Mouse (Mus musculus): Measurements from ENCODE around the gene Mettl27. TPM values are rescaled to one million over a fixed set of nuclear protein-coding genes. Genes with fewer than 3 reads are reported as not detected.

Gene Mettl27
- polyA plus RNA-seq (2016; fragmentation: Nextera tagmentation; extraction: Ambion mirVana) = 9.6 and 12.8 TPM in 2 replicates

- DNase-seq (ENCODE audit: low spot score) = peak; percentile 89
- Histone ChIP-seq H3K4me3 (peak within 1 kb of the TSS; percentile 57), H3K27ac (replicated peaks) (peak within 1 kb of the TSS; percentile 81), H3K36me3 (peaks cover 10% of the 10 kb centered on the region; the same call in 1 of the 2 replicates), H3K27me3 (ENCODE audit: low read depth, poor library complexity, severe bottlenecking) (no peaks in the 10 kb centered on the region), H3K9me3 (replicated peaks) (no peaks in the 10 kb centered on the region), H3K4me1 (peaks cover 6% of the 10 kb centered on the region)
- 1% methylated on average over 41 of the region's 41 CpGs for WGBS
Observed at GRCm38 (mm10) chr5:134932179-134932902, at the start of gene Mettl27. TSS of gene Mettl27 (plus strand) at chr5:134932368.

DNA sequence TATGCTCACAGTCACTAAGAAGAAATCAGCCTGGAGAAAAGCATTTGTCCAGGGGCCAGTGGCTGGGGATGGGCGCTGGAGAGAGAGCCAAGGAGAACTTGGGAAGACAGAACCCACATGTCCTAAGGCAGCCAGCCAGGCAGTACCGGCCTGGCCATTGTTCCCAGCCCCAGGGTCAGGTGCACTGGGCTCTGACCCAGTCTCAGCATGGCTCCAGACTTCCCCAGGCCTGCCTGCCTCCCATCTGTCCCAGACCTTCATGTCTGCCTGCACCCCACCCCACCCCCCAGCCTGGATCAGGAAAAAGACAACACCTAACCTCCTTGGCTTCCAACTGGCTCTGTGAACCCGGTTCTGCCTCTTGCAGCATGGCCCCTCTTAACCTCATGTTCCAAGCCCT is 49.1 kb upstream of the Mettl27 start:
- Histone ChIP-seq H3K9me3 (replicated peaks) (0 out of 2 replicates have a peak, but pooled peaks cover 3% of the 10 kb centered on the region), H3K4me3 (no peak overlapping the region), H3K27ac (replicated peaks) (no peak overlapping the region), H3K4me1 (peaks cover 7% of the 10 kb centered on the region), H3K27me3 (ENCODE audit: low read depth, poor library complexity, severe bottlenecking) (no peaks in the 10 kb centered on the region), H3K36me3 (no peaks in the 10 kb centered on the region)
- WGBS = 73% methylated on average over 3 of the region's 3 CpGs
- no peak for DNase-seq (ENCODE audit: low spot score)

DNA sequence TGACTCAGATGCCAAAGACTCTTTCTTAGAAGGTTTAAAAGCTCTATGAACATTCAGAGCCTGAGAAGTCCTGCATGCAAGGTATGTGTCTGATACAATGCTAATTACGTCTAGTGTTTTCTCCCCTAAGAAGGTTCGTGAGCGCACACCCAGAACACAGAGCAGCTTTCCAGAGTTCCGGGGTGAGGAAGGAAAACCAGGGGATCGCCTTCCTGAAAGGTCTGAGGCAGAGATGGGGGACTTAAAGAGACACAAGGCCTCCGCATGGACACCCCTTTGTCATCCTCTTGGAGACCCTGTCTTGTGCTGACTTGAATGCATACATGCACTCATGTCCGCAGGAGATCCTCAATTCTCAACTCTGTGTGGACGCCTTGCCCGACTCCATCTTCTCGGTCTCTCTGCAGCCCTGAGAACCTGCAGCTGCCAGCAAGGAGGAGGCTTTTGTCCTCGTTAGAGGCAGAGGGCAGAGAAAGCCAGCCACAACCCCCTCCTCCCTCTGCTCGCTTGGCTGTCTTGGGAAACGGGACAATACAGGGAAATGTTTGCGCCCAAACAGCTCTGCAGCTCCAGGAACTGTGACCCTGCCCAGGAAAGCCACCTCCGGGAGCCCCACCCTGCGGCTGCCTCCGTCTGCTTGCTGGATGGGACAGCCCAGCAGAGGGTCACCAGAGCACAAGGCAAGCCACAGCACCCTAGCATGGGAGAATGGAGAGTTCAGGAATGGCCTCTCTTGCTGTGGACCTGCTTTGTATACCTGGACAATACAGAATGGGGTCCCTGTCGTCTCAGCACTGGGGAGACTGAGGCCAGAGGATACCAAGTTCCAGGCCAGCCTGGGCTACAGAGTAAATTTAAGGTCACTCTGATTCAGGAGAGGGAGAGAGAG is 44.5 kb upstream of the Mettl27 start:
- WGBS = 56% methylated on average over 18 of the region's 18 CpGs
- H3K27ac ChIP-seq (replicated peaks) = peak overlapping the region; percentile 19
- H3K4me1 ChIP-seq = peaks cover 7% of the 10 kb centered on the region
- no peaks in the 10 kb centered on the region for H3K9me3 ChIP-seq (replicated peaks)
- no peak overlapping the region for H3K4me3 ChIP-seq
- DNase-seq (ENCODE audit: low spot score) = no peak
- H3K27me3 ChIP-seq (ENCODE audit: low read depth, poor library complexity, severe bottlenecking) = no peaks in the 10 kb centered on the region
- no peaks in the 10 kb centered on the region for H3K36me3 ChIP-seq

DNA sequence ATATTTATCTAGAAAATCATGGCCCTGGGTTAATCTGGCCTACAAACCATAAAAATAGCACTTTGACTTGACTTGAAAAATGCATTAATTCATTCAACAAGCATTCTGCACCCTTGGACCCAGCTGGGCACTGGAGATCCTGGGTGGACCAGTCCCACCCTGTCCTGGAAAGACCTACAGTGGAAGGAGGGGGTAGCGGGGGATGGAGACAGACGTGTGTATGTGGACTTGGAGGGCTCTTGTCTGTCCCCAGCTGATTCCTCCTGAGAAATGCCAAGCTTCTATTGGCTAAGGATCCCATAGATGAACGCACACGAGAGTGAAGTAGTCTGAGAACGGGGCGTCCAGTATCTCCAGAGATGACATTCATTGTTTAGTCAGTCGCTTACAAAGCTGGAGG is 43.7 kb upstream of the Mettl27 start:
- H3K9me3 ChIP-seq (replicated peaks) = no peaks in the 10 kb centered on the region
- peaks cover 7% of the 10 kb centered on the region for H3K4me1 ChIP-seq
- H3K27me3 ChIP-seq (ENCODE audit: low read depth, poor library complexity, severe bottlenecking) = no peaks in the 10 kb centered on the region
- WGBS = 91% methylated on average over 7 of the region's 7 CpGs
- 0 out of 2 replicates have a peak overlapping the region, but pooled peaks have one; percentile 19 for H3K27ac ChIP-seq (replicated peaks)
- H3K36me3 ChIP-seq = no peaks in the 10 kb centered on the region
- DNase-seq (ENCODE audit: low spot score) = no peak
- H3K4me3 ChIP-seq = no peak overlapping the region

- peaks cover 7% of the 10 kb centered on the region for H3K4me1 ChIP-seq
- DNase-seq (ENCODE audit: low spot score) = no peak
- H3K4me3 ChIP-seq = no peak overlapping the region
- no peaks in the 10 kb centered on the region for H3K36me3 ChIP-seq
- H3K27me3 ChIP-seq (ENCODE audit: low read depth, poor library complexity, severe bottlenecking) = no peaks in the 10 kb centered on the region
- no peak overlapping the region for H3K27ac ChIP-seq (replicated peaks)
- WGBS = 90% methylated on average over 6 of the region's 6 CpGs
- H3K9me3 ChIP-seq (replicated peaks) = no peaks in the 10 kb centered on the region
Observed at GRCm38 (mm10) chr5:134890601-134891054, 41.5 kb upstream of the Mettl27 start.

DNA sequence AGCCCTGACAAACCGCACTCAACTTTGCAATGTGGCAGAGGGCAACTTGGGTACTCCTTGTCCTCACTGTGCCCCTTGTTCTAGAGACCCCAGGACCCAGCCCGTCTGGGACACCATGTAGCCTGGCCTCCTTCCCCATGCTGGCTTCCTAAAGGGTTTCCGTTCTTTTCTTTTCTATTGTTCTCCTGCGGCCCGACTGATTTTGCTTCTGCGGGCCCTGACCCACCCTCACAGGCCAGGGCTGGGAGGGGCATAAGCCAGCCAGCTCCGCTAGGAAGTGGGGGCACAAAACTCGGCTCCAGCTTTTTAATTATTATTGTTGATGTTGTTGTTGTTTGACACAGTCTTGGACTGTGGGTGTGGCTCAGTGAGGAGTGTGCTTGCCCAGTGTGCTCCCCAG is 40.6 kb upstream of the Mettl27 start:
- Histone ChIP-seq H3K4me3 (no peak overlapping the region), H3K4me1 (peaks cover 7% of the 10 kb centered on the region), H3K36me3 (no peaks in the 10 kb centered on the region), H3K27me3 (ENCODE audit: low read depth, poor library complexity, severe bottlenecking) (no peaks in the 10 kb centered on the region), H3K27ac (replicated peaks) (no peak overlapping the region), H3K9me3 (replicated peaks) (no peaks in the 10 kb centered on the region)
- DNase-seq (ENCODE audit: low spot score) = no peak
- 73% methylated on average over 8 of the region's 8 CpGs for WGBS

DNA sequence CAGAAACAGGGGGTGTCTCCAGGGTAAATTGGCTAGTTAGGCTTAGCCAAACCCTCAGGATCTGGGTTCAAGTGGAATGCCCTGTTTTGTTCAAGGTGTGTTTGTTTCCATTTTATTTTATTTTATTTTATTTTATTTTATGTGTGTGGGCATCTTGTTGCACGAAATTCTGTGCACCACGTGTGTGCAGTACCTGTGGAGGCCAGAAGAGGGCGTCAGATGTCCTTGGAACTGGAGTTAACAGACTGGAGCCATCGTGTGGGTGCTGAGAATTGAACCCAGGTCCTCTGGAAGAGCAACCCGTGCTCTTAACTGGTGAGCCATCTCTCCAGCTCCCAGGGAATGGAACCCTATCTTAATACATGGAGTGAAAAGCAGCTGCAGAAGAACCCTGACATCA is 39.5 kb upstream of the Mettl27 start:
- H3K36me3 ChIP-seq = no peaks in the 10 kb centered on the region
- peaks cover 3% of the 10 kb centered on the region for H3K4me1 ChIP-seq
- no peaks in the 10 kb centered on the region for H3K27me3 ChIP-seq (ENCODE audit: low read depth, poor library complexity, severe bottlenecking)
- no peak for DNase-seq (ENCODE audit: low spot score)
- WGBS = 74% methylated on average over 5 of the region's 5 CpGs
- H3K4me3 ChIP-seq = no peak overlapping the region
- H3K27ac ChIP-seq (replicated peaks) = no peak overlapping the region
- no peaks in the 10 kb centered on the region for H3K9me3 ChIP-seq (replicated peaks)

DNA sequence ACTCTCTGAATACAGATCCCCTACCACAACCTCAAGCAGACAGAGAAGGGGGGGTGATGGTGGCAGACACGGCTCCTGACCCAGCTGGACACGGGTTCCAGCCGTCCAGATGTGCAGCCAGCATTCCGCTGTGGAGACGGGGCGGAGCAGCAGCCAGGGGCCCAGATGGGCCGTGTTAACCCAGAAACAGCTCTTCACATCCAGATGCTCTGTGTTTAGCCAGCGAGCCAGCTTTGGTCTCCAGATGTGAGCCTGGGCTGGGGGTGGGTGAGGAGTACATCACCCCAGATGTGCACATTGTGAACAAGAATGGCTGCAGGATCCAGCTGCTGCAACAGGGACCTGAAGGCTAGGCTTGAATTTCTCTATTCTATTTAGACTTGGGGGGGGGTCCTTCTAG is 36.9 kb upstream of the Mettl27 start:
- no peak overlapping the region for H3K27ac ChIP-seq (replicated peaks)
- H3K4me1 ChIP-seq = no peaks in the 10 kb centered on the region
- peak; percentile 34 for DNase-seq (ENCODE audit: low spot score)
- no peaks in the 10 kb centered on the region for H3K9me3 ChIP-seq (replicated peaks)
- no peaks in the 10 kb centered on the region for H3K27me3 ChIP-seq (ENCODE audit: low read depth, poor library complexity, severe bottlenecking)
- H3K4me3 ChIP-seq = no peak overlapping the region
- 77% methylated on average over 8 of the region's 8 CpGs for whole genome bisulfite sequencing
- H3K36me3 ChIP-seq = no peaks in the 10 kb centered on the region

DNA sequence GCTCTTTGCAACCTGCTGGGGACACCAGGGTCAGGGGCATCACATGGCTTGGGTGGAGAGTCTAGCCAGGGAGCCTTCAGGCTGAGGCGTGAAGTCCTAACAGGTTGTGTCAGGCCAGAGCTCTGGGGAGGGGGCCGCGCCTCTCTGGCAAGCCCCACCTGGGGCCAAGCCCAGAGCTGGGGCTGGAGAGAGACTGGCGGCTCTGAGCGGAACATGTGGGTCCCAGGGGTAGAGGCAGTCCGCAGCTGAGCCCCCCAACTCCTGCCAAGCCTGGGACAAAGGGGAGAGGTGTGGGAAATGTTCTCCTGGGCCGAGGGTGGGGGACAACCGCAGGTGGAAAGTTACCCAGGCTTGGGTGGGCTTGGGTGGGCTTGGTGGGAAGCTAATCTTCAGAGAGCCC is 35.2 kb upstream of the Mettl27 start:
- Histone ChIP-seq H3K27me3 (ENCODE audit: low read depth, poor library complexity, severe bottlenecking) (no peaks in the 10 kb centered on the region; the same call in 1 of the 2 replicates), H3K4me3 (no peak overlapping the region), H3K4me1 (0 out of 2 replicates have a peak, but pooled peaks cover 6% of the 10 kb centered on the region), H3K36me3 (no peaks in the 10 kb centered on the region), H3K9me3 (replicated peaks) (no peaks in the 10 kb centered on the region), H3K27ac (replicated peaks) (no peak overlapping the region)
- WGBS = 83% methylated on average over 8 of the region's 8 CpGs
- DNase-seq (ENCODE audit: low spot score) = no peak

DNA sequence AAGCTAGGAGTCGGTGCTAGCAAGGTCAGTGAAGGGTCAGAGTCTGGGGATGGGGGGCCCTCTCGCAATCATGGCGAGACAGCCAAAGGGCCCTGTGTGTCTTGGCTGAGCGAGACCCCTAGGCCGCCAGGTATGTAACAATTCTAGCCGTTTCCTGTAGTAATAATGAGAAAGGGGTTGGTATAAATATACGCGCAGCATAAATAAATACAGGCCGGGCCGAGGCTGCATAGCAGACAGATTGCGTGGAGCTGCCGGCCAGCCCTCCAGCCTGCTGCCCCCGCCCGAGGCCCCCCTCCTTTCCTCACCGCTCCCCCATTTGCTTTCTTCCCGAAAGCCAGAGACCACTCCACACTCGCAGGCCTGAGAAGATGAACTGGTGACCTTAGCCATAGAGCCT is 34.6 kb upstream of the Mettl27 start:
- no peak overlapping the region for H3K4me3 ChIP-seq
- H3K27ac ChIP-seq (replicated peaks) = no peak overlapping the region
- 88% methylated on average over 17 of the region's 17 CpGs for WGBS
- 0 out of 2 replicates have a peak, but pooled peaks cover 6% of the 10 kb centered on the region for H3K4me1 ChIP-seq
- H3K27me3 ChIP-seq (ENCODE audit: low read depth, poor library complexity, severe bottlenecking) = no peaks in the 10 kb centered on the region; the same call in 1 of the 2 replicates
- no peak for DNase-seq (ENCODE audit: low spot score)
- no peaks in the 10 kb centered on the region for H3K36me3 ChIP-seq
- no peaks in the 10 kb centered on the region for H3K9me3 ChIP-seq (replicated peaks)

DNA sequence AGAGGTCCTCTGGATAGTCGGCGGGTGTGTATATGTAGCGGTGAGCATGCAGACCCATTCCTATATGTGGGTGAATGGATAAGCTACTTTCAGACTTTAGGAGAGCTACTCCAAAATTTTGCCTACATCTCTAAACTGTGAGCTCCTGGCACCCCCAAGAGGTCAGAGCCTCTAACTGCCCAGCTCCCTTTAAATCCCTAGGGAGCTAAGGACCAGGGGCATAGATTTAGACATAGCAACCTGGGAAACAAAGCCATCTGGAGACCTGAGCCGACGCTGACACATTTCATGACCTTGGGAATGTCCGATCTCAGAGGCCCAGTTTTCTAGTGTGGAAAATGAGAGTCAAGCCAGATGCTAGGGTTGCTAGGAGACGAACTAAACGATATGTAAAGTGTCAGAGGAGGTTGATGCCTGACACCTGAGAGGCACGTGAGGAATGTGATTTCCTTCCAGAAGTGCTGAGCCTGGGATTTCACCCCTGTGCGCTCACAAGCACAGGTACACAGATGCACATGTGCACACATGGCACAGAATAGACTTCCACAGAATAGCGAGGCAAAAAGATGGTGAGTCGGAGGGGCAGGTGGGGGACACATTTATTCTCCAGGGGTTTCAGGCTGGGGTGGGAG is 31.0 kb upstream of the Mettl27 start:
- no peaks in the 10 kb centered on the region; the same call in 1 of the 2 replicates for H3K27me3 ChIP-seq (ENCODE audit: low read depth, poor library complexity, severe bottlenecking)
- no peaks in the 10 kb centered on the region for H3K36me3 ChIP-seq
- 55% methylated on average over 12 of the region's 12 CpGs for WGBS
- H3K4me3 ChIP-seq = no peak overlapping the region
- 0 out of 2 replicates have a peak, but pooled peaks cover 6% of the 10 kb centered on the region for H3K4me1 ChIP-seq
- DNase-seq (ENCODE audit: low spot score) = peak; percentile 22
- no peaks in the 10 kb centered on the region for H3K9me3 ChIP-seq (replicated peaks)
- H3K27ac ChIP-seq (replicated peaks) = no peak overlapping the region

- no peaks in the 10 kb centered on the region for H3K9me3 ChIP-seq (replicated peaks)
- no peaks in the 10 kb centered on the region for H3K36me3 ChIP-seq
- peaks cover 9% of the 10 kb centered on the region for H3K4me1 ChIP-seq
- WGBS = 73% methylated on average over 8 of the region's 8 CpGs
- no peaks in the 10 kb centered on the region; the same call in 1 of the 2 replicates for H3K27me3 ChIP-seq (ENCODE audit: low read depth, poor library complexity, severe bottlenecking)
- no peak for DNase-seq (ENCODE audit: low spot score)
- H3K4me3 ChIP-seq = no peak overlapping the region
- no peak overlapping the region for H3K27ac ChIP-seq (replicated peaks)
Observed at GRCm38 (mm10) chr5:134901644-134902027, 30.5 kb upstream of the Mettl27 start.
